Mouse (Mus musculus) cerebellum, adult 11 months (tissue): ENCODE measurements around the gene Serpinb11.

ENCODE experiments used
- DNase-seq: peaks from one replicate; pipeline ENCODE4 v3.0.0; 2022

The Serpinb11 gene

DNA sequence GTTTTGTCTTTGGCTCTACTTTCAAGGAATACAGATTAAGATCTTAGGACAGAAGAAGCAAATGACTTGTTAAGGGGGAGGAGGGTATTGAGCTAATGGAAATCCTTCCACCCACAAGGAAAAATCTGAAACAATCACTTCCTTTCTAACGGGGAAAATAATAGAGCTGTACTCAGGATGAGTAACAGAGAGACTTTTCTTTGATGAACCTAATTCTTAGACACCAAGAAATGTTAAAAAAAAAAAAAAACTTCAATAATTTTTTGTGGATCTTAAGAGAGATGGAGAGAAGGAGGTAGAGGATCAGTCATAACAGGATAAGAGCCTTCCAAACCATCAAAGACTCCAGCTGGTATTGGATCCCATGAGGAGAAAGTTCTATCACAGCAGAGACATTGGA, at the start of gene Serpinb11:
Serpinb11 (plus strand) TSS at position 301 of the 400 bp plus-strand sequence.
- no peak for DNase-seq

DNA sequence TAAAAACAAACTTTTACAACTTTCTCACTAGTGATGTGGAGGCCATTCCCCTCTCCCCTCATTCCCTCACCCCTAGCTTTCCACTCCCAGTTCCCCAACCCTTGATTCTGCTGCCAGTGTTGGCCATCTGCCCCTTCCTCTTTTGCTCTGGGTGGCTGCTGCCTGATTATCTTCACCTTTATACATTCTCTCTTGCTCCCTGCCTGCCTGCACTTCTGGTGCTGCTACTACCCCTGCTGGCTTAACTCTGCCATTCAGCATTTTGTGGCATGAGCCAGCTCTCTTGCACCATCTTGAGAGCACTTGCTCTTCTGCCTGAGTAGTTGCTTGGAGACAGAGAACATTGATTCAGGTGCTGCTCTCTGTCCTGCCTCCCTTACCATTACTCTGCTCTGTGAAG, 15.0 kb upstream of the Serpinb11 start:
- DNase-seq, result no peak

DNA sequence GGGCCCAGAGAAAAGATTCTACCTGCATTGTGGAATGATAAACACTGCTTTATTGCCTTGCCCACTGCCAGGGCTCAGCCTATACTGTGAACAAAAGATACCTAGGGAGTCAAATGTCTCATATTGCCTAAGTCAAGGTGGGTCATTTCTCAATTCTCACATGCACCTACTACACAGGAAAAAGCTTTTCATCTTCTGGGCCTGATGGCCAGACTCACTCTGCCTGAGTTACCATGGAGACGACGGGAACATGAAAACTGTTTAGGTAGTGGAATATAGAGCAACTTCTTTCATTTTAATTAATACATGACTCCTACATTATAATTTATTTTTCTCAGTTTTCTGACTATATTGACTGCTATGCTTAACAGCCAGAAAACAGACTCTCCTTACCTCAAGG, 14.2 kb upstream of the Serpinb11 start:
- DNase-seq, result no peak

DNA sequence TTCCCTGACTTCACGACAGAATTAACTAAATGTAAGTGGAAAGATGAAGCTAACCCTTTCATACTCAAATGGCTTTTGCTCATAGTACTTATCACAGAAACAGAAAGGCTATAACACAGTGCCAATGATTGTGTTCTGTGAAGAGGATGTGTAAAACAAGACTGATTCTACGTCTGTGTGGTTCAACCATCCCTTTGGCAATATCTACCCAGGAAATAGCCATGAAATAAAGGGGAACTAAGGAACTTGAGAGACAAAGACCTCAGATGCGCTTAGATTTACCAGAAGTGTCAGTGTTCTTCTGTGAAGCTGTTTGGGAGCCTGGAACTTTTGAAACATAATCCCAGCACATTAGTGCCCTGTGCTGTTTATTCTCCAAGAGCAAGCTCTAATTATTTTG, 10.6 kb upstream of the Serpinb11 start:
- no peak for DNase-seq

DNA sequence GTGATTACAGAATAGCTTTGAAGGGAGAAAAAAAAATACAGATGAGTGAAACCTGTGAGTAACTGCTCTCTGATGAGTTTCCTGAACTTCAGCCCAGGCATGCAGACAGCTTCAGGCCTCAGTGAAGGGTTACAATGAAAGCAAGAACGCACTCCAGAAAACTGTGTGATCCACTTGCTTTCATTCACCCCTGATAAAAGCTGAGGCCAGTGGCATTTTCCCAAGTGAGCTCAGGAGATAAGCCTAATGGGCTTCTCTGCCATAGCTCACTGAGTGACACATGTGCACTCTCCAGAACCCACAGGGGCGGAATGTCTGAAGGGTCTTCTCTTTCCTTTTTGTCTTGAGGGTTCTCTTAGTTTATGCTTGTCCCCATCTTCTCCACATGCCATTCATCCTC, 9.9 kb upstream of the Serpinb11 start:
- no peak for DNase-seq

DNA sequence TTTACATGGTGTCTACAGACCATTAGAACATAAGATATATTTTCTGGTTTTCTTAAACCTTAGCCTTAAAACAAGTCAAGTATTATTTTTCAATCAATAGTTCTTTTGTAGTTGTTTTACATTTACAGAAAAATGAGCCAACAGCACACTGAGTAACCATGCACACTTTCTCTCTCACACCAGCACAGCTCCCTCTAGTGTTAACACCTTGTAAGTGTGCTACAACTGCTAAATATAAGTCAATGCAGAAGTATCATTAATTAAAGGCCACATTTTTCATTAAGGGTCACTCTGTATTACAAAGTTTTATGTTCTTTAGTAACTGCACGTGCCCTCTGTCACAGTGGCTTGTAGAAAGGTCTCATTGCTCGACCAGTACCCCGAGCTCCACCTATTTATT, 8.0 kb upstream of the Serpinb11 start:
- no peak for DNase-seq

DNA sequence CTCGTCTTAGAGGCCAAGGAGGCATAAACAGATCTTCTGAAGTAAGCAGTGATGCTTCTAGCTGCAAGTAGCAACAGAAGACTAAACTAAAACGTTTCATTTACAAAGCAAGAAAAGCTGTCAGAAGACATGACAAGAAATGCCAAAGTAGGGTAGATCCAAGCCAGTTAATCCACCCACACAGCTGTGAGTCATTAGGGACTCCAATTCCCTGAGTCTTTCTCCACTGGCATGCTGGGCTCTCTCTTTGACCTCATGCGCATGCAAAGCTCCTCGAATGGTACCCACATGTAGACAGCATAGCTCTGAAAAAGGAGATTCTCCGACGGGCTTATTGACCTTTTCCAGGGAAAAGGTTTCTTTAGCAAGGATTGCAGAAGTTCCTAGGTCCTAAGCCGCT, 5.0 kb downstream of the Serpinb11 start:
- no peak for DNase-seq

DNA sequence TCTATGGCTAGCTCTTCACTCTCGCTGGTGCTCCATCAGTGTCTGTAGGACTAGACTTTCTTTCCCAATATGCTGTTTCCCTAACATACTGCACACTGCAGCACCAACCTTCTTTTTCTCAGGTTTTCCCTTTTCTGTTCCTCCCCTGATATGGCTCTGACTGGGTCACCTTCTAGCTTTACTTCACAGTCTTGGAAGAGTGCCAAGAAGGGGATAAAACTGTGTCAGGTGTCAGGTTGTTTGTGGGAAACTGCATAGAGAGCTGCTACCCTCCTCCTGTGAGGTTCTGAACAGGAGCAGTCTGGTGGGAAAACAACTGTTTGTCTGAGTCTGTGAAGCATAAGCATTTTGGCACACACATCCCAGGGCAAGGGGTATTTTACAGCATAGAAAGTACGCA, 7.9 kb downstream of the Serpinb11 start:
- no peak for DNase-seq

DNA sequence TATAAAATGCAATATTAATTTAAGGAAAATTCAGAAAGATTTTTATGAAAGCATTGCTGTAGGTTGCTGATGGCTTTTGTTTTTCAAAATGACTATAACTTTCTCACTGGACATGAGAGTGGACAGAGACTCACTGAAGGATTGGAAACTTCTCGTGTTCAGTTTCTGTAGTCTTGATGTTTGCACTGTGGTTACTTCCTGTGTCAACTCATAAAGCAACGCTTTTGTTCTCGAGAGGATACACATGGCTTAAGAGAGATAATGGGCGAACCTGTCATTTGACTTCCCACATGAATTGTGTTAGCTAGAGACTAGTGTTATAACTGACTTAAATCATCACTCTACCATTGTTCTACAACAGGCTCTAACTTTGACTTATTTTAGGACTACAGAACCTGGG, 16.0 kb downstream of the Serpinb11 start:
- DNase-seq, result no peak

DNA sequence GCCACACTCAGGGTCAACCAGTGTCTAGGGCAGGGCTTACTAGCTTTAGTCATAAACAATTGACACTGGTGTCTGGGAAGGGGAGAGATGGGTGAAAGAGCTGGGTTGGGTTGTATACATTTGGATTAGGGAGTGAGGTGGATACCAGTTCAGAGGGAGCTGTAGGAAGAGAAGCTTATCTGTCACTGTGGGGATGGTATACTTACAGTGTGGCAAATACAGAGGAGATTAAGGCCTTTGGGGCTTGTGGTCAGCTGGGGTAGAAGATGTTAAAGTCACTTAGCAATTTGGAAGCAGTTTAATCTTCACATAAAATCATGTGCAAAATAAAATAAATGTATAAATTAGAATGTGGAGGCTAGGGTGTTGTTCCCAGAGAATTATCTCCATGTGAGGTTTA, 17.4 kb downstream of the Serpinb11 start:
- no peak for DNase-seq

DNA sequence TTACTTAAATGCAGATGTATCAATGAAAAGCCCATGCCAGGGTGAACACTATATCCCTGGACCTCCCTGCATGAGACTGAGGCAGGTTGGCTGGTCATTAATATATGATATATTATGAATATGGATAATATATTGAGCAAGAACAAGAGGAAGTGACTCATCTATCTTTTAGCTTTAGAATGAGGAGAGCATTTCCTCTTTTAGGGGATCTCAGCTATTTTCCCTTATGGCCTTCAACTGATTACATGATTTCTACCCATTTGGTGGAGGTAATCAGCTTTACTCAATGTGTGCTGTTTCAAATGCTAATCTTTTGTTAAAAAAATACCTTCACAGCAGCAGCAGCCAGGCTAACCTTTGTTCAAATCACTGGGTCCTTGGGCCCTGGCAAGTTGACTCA, 20.5 kb downstream of the Serpinb11 start:
- no peak for DNase-seq

DNA sequence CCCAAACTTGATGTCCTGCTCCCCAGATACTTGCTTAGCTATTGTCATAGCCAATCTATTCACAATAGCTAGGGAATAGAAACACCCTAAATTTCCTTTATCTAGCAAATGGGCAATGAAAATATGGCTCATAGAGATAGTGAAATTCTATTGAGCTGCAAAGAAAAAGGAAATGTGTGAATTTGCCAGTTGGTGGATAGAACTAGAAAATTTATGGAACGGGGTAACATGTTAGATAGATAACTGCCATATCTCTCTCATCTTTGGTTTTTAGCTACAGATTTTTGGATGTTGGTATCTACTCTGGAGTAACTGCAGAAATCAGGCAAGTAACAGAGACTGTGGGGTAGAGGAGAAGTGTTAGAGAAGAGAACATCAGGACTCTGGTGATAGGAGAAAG, 21.4 kb downstream of the Serpinb11 start:
- DNase-seq, result no peak

DNA sequence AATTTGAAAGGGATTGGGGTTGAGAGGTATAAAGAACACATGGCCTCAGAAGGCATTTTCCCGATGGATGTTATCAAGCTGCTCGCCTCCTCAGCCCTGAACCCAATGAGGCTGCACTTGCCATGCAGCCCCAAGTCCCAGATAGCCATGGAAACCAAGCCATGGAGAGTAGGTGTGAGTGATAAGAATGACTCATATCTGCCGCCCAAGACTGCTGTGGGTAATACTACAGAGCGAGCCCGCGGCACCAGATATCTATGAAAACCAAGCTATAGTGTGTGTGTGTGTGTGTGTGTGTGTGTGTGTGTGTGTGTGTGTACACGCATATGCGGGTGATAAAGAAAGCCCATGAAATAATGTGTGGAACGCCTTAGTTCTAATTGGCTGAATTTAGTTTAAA, 23.5 kb downstream of the Serpinb11 start:
- DNase-seq, result no peak

DNA sequence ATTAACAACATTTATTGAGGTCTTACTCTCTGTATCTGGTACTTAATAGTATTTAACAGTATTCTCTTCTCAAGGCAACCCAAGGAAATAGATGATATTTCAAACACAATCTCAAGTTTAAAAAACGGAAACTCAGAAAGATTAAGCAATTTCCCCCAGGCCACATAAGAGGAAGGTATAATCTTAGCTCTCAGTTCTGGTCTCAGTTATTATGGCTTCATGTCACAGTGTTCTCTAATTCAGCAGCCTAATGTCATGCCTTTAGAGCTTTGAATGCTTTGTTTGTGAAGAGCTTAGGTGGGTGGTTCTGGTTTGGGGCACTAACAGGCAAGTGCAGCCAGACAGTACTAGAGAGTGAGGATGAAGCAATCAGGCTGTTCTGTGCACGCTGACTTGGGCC, 28.8 kb downstream of the Serpinb11 start:
- DNase-seq, result no peak

DNA sequence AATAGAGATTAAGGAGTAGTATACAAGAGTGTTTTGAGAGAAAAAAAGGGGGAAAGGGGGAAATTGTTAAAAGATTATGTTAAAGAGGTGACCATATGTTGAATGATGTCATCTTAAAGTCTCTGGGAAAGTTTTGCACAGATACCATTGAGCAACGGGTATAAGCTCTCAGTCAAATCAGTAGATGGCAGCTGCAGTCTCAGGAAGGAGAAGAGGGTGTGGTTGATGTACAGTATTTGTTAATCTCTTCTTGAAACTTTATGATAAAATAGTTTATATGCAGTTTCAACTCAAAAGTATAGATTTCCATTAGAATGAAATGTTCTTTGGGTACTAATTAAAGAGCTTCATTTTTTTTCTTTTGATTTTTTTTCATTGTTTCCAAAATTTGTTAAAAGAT, 36.5 kb downstream of the Serpinb11 start:
- DNase-seq, result no peak

DNA sequence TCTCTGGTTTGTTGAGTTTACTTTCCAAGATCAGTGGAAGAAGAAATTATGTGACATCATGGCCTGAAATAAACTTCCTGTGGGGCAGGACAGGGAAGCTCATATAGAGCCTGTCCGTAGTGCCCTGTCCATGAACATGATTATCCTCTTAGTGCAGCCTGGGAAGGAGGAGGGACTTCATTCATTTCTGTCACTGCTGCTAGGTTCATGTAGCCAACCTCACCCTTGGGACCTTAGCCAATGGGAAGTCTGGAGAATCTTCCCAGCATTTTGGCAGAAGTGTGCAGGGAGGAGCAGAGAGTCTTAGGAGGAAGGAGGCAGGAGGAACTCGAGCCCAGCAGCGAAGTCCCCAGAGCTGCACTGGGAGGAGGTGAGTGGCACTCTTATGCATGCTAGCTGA, 38.4 kb downstream of the Serpinb11 start, which contains the start of gene Serpinb7:
Serpinb7 (plus strand) TSS at position 301 of the 400 bp plus-strand sequence.
- DNase-seq, result no peak

DNA sequence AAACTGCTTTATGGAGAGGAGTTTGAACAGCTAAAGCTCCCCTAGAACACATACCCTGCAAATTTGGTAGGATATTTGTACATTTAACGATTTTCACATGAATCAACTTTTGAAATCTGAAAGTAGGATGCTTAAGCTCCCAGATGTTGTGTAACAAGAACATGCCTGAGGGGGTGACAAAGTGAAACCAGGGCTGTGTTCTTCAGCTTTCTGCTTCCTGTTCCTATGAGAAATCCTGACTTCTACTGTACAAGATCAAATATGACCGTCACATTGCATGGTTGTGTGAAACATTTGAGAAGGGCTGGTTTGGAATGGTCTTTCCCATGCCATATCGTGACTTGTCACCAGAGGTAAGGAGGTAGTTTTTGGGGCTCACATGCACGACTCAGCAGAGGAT, 41.1 kb downstream of the Serpinb11 start:
- DNase-seq, result no peak

DNA sequence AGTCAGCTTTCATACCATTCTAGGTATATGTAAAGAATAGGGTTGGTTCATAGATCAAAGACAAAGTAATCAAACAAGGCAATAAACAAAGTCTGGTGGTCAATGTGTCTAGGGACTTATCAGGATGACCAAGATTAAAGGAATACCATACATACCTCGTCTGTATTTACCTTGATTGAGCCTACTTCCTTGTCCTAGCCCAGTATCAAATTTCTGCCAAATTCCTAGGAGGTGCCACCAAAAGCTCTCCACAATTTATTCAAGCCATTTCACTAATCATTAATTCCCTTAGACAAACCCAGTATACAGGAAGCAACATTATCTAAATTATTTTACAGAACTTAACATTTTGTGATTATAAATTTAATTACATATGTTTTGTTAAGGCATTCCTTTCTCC, 53.7 kb downstream of the Serpinb11 start:
- DNase-seq, result no peak

DNA sequence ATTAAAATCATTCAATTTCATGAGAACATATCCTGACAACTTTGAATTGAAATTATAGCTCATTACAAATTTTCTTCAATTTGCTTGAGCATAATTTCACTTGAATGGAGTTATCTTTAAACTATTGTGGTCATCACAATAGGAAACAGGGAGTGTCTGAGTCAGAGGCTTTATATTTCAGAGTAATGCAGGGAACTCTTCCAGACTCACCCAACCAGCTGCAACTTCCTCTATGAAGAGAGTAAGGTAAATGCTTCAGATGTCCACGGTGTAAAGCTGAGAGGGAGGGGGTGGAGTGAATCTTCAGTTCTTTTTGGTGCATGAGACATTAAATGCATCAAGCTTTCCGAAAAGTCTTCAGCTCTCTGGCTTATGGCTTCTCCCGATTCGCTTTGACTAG, 61.5 kb downstream of the Serpinb11 start:
- DNase-seq, result no peak
